Comparison of ENCODE assay signal across 2 mouse cellular contexts in the genomic region with DNA sequence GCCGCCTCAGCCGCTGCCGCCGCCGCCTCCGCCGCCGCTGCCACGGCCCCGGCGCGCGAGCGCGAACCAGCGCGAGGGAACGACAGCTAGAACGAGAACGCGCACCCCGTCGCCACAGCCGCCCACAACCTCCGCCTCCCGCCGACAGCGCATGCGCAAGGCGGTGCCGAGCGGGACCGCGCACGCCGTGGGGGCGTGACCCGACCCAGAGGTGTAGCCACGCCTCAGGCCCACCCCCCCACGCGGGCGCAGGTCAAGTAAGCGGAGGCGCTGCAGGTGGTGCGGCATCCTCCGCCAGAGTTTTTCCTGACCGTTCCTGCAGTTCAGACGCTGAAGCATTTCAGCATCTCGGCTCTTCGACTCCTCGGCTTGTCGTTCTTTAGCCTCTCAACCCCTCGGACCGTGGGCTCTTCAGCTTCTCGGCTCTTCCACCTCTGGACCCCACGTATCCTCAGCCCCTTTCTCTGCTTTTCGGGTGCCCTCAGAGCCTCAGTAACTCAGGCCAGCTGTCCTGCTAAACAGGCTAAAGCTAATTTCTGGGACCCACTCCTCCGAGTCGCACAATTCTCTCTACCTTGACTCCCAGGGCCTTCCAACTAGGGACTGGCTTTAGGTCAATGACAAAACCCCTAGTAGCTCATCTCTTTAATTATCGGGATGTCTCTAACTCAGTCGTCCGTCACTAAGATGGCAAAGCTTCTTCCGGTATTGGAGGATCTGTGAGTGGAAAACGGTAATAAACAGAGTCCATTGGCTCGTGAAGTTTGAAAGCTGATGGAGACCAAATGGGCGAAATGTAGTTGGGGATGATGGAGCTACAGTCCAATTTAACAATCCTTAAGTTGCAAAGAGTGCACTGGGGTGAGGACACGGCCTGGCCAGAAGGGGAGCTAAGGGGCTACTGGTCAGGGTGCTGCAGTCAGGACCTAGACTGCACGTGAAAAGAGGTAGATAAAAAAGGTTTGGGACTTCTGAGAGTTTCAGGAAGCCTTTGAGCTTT.
TF ChIP-seq lines count a peak whose summit lies in the region.

A gene (minus strand): TSS at position 93 of the 1,000 bp plus-strand sequence.

TF ChIP-seq in C2C12, 6 proteins besides CTCF, POLR2A, EP300 and RAD21 (continued from another document):
- no peak for TF ChIP-seq MAX (IDR thresholded peaks at IDR 0.05)
- no peak for TF ChIP-seq MYOD1 (IDR thresholded peaks at IDR 0.05; ENCODE audit: control insufficient read depth, insufficient read length, low read depth)

TF ChIP-seq in myocyte, 11 proteins besides CTCF, POLR2A, EP300 and RAD21 (continued from another document):
- TF ChIP-seq SRF (IDR thresholded peaks at IDR 0.05; ENCODE audit: control insufficient read depth, insufficient read length, low read depth) (peak; percentile 57), POLR2AphosphoS2 (IDR thresholded peaks at IDR 0.05; ENCODE audit: insufficient read length, low read depth) (peak; percentile 90)
